Mouse (Mus musculus) embryonic facial prominence, embryonic 15.5 days (tissue): Measurements from ENCODE around the gene Mfsd12. TPM values are rescaled to one million over a fixed set of nuclear protein-coding genes. Genes with fewer than 3 reads are reported as not detected.

ENCODE experiments used
- ATAC-seq: fragments of 200-750 bp; cut with Nextera tagmentation; 2 replicates; pipeline ENCODE4 v1.8.0; 2017; ENCODE audit warnings: low read depth, moderate TSS enrichment; ENCODE audit not compliant: insufficient number of reproducible peaks, low FRiP score, low TSS enrichment
- H3K27ac ChIP-seq: fragments of 300-500 bp; sonication (generic); replicated peaks from 2 replicates; pipeline ENCODE4 v1.5.1; 2015; ENCODE audit warnings: mild to moderate bottlenecking, inconsistent platforms
- H3K27me3 ChIP-seq: fragments of 300-500 bp; sonication (generic); 2 replicates; pipeline ENCODE4 v1.6.1; 2015; ENCODE audit warnings: inconsistent platforms
- H3K36me3 ChIP-seq: fragments of 300-500 bp; sonication (generic); 2 replicates; pipeline ENCODE4 v1.6.1; 2015; ENCODE audit warnings: mild to moderate bottlenecking, inconsistent platforms
- H3K4me1 ChIP-seq: fragments of 300-500 bp; sonication (generic); 2 replicates; pipeline ENCODE4 v1.6.1; 2015; ENCODE audit warnings: inconsistent platforms
- H3K4me2 ChIP-seq: fragments of 300-500 bp; sonication (generic); replicated peaks from 2 replicates; pipeline ENCODE4 v1.6.1; 2015; ENCODE audit warnings: mild to moderate bottlenecking, inconsistent platforms
- H3K4me3 ChIP-seq: fragments of 300-500 bp; sonication (generic); replicated peaks from 2 replicates; pipeline ENCODE4 v1.5.1; 2015; ENCODE audit warnings: mild to moderate bottlenecking, inconsistent platforms
- H3K9ac ChIP-seq: fragments of 300-500 bp; sonication (generic); 2 replicates; pipeline ENCODE4 v1.6.1; 2015; ENCODE audit warnings: inconsistent platforms
- H3K9me3 ChIP-seq: fragments of 300-500 bp; sonication (generic); replicated peaks from 2 replicates; pipeline ENCODE4 v1.6.1; 2016; ENCODE audit warnings: inconsistent platforms
- WGBS: fragments of 180-500 bp; shearing (Covaris S2); methylation state at CpG from one replicate; pipeline ENCODE4 v1.1.7; 2015; 5-methylcytosine and 5-hydroxymethylcytosine counted together
- polyA plus RNA-seq: library from polyadenylated mRNA; unstranded; fragments of >200 nt; fragmentation: Nextera tagmentation; extraction: Ambion mirVana; gene quantifications from 2 replicates; pipeline ENCODE4 v1.2.1, GENCODE M21; 2015

The Mfsd12 gene
- polyA plus RNA-seq, 1 experiment from 2014 or later: 15.8 TPM

DNA sequence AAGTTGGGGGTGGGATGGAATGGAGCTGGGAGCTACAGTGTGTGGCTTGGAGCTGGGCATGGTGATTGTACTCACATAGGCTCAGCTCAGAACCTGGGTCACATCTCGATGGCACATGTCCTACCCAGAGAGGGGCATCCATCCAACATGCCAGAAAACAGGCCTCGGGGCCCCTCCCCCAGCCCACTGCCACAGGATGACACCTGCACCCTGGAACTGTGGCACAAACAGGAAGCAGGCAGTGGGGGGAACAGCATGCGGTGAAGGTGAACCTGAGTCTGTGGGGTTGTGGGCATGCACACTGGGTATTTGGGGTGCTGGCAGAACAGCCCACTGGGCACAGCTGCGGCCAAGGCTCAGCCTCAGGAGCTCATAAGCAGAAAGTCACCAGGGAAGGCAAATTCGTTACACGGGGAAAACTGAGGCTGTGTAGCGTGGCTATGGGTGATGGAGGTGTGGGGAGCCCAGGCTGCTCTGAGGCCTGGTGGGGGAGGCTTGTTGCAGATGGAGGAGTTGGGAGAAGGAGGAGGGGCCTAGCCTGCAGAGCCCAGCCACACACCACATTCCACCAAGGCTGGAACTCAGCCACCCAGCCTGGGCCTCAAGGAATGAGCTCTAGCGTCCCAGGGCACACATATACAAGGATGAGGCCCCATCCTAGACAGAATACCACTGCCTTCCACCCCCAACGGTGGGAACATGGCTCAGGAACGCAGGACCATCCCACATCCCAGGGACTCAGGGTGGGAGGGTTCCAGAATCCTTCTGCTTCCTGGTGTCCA is 27.9 kb upstream of the Mfsd12 start:
- no peaks in the 10 kb centered on the region for H3K9me3 ChIP-seq
- peaks cover 45% of the 10 kb centered on the region for H3K4me1 ChIP-seq
- peak overlapping the region; percentile 92 for H3K27ac ChIP-seq
- peaks cover 30% of the 10 kb centered on the region for H3K36me3 ChIP-seq
- 0 out of 2 replicates have a peak overlapping the region, but pooled peaks have one; percentile 9 for H3K4me3 ChIP-seq
- H3K9ac ChIP-seq: no peak overlapping the region
- ATAC-seq: peak; percentile 80
- H3K27me3 ChIP-seq: peaks cover 13% of the 10 kb centered on the region
- WGBS: 45% methylated on average over 10 of the region's 10 CpGs
- peak overlapping the region; percentile 35 for H3K4me2 ChIP-seq

DNA sequence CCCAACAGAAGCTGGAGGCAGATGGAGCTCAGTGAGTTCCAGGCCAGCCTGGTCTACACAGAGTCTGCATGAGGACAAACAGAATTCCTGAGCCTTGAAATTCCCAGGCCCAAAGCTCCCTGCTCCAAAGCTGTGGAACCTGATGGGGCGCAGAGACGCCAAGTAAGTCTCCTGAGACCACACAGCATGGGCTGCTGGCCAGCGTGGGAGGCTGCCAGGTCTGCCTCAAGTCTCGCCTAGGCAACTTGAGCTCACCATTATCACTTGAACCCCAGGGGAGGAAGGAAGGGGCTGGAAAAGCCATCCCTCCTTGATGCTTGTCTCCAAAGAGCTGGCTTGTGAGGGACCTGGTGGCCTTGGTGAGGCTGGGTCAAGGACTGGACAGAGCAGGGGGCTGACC is 27.3 kb upstream of the Mfsd12 start:
- peaks cover 51% of the 10 kb centered on the region for H3K4me1 ChIP-seq
- peak overlapping the region; percentile 92 for H3K27ac ChIP-seq
- ATAC-seq: no peak
- H3K9me3 ChIP-seq: no peaks in the 10 kb centered on the region
- 40% methylated on average over 4 of the region's 4 CpGs for WGBS
- H3K36me3 ChIP-seq: peaks cover 24% of the 10 kb centered on the region
- peak overlapping the region; percentile 35; the same call in 1 of the 2 replicates for H3K4me2 ChIP-seq
- H3K27me3 ChIP-seq: peaks cover 13% of the 10 kb centered on the region
- no peak overlapping the region for H3K4me3 ChIP-seq
- H3K9ac ChIP-seq: no peak overlapping the region

DNA sequence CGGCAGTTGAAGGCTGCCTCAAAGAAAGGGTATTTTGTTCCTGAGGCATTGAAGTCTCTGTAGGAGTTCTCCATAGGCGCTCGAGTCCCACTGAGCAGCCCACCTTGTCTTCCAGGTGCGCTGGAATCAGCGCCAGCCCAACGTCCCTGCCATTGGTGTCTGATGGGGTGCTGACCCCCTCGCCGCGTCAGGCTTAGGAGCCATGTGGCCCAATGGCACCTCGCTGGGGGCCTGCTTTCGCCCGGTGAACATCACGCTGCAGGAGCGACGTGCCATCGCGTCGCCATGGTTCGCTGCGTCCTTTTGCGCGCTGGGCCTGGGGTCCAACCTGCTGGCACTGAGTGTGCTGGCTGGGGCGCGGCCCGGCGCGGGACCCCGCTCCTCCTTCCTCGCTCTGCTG is 25.0 kb upstream of the Mfsd12 start:
- Histone ChIP-seq H3K4me3 (0 out of 2 replicates have a peak overlapping the region, but pooled peaks have one; percentile 3), H3K27ac (no peak overlapping the region), H3K4me1 (peaks cover 66% of the 10 kb centered on the region), H3K9me3 (no peaks in the 10 kb centered on the region), H3K36me3 (peaks cover 1% of the 10 kb centered on the region), H3K4me2 (0 out of 2 replicates have a peak overlapping the region, but pooled peaks have one; percentile 2), H3K9ac (no peak overlapping the region), H3K27me3 (peaks cover 13% of the 10 kb centered on the region)
- 27% methylated on average over 29 of the region's 29 CpGs for WGBS
- no peak for ATAC-seq

DNA sequence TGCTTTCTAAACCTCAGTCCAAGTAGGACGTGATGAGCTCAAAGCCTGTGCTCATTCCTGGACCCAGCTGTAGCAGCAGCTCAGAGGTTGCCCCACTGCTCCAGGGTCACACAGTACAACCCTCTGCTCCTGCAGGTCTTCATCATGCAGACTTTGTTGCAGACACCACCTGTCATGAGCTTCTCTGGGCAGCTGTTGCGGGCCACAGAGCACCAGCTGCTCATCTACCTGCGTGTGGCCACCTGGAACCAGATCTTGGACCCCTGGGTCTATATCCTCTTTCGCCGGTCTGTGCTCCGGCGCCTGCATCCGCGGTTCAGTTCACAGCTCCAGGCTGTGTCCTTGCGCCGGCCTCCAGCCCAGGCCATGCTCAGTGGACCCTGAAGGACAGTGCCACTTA is 23.0 kb upstream of the Mfsd12 start:
- no peak for ATAC-seq
- Histone ChIP-seq H3K4me2 (no peak overlapping the region), H3K9me3 (no peaks in the 10 kb centered on the region), H3K27ac (peak overlapping the region; percentile 86; the same call in 1 of the 2 replicates), H3K27me3 (peaks cover 24% of the 10 kb centered on the region), H3K9ac (no peak overlapping the region), H3K36me3 (no peaks in the 10 kb centered on the region), H3K4me3 (no peak overlapping the region), H3K4me1 (peaks cover 50% of the 10 kb centered on the region)
- 59% methylated on average over 11 of the region's 11 CpGs for WGBS

DNA sequence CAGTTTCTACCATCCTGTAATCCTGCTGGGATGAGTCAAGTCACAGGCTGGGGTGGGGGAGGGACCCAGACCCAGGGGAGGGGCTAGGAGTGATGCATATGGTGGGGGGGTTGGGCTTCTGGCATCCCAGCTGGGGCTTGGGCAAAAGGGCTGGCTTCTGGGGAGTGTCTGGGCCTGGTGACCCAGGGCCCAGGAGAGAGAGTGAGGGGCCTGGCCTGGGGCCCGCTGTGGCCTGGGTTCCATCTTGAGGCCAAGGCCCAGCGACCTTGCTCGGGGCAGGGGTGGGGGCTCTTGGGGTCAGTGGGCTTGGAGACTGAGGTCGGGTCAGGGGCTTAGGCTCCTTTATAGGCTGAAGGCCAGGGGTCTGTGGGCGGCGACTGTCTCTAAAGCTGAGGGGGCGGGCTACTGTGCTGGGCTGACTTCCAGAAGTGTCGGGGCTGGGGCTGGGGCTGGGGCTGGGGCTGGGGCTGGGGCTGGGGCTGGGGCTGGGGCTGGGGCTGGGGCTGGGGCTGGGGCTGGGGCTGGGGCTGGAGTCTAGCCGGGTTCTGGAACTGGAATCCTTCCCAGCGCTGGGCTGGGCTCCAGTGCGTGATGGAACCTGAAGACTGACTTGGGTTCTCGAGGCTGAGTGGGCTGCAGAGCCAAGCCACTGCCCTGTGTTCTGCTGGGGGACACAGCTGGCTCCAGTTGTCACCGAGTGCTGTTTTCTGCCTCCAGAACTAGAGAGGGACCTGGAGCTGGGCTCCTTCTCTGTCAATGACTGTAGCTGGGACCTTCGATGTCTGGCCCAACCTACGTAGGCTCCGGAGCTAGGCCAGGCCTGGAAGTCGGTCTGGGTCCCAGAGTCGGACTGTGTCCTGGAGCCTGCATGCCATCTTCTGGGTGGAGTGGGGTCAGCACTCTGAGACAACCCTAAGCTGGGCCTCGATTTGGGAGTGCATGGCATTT is 21.6 kb upstream of the Mfsd12 start:
- peaks cover 26% of the 10 kb centered on the region for H3K27me3 ChIP-seq
- H3K4me2 ChIP-seq: peak overlapping the region; percentile 23
- 39% methylated on average over 18 of the region's 19 CpGs for WGBS

DNA sequence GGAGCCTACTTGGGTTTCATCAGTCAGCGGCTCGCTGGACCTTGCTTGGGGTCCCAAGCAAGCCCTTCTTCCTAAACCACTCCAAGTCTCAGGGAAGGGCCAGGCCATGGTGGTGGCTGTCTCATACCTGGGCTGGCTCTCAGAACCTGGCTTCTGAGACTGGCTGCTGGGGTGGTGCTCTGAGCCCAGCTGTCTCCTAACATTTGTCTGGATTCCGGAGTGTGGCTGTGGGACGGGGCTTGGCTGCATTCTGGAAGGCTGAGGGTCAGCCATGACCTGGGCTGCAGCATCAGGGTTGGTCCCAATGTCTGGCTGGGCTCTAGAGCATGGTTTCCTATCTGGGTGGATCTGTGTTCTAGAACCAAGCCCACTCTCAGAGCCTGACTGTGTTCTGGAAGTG is 20.7 kb upstream of the Mfsd12 start:
- Histone ChIP-seq H3K4me3 (no peak overlapping the region), H3K27ac (peak overlapping the region; percentile 85), H3K4me1 (peaks cover 42% of the 10 kb centered on the region), H3K9me3 (no peaks in the 10 kb centered on the region), H3K4me2 (peak overlapping the region; percentile 4; the same call in 1 of the 2 replicates), H3K36me3 (no peaks in the 10 kb centered on the region), H3K9ac (no peak overlapping the region), H3K27me3 (peaks cover 35% of the 10 kb centered on the region)
- no peak for ATAC-seq
- WGBS: 87% methylated on average over 4 of the region's 4 CpGs

More for the DNA sequence above, 21.6 kb upstream of the Mfsd12 start:
- peak; percentile 58 for ATAC-seq
- Histone ChIP-seq H3K36me3 (no peaks in the 10 kb centered on the region), H3K9me3 (no peaks in the 10 kb centered on the region), H3K4me3 (no peak overlapping the region), H3K9ac (no peak overlapping the region), H3K4me1 (peaks cover 40% of the 10 kb centered on the region), H3K27ac (peak overlapping the region; percentile 86)

DNA sequence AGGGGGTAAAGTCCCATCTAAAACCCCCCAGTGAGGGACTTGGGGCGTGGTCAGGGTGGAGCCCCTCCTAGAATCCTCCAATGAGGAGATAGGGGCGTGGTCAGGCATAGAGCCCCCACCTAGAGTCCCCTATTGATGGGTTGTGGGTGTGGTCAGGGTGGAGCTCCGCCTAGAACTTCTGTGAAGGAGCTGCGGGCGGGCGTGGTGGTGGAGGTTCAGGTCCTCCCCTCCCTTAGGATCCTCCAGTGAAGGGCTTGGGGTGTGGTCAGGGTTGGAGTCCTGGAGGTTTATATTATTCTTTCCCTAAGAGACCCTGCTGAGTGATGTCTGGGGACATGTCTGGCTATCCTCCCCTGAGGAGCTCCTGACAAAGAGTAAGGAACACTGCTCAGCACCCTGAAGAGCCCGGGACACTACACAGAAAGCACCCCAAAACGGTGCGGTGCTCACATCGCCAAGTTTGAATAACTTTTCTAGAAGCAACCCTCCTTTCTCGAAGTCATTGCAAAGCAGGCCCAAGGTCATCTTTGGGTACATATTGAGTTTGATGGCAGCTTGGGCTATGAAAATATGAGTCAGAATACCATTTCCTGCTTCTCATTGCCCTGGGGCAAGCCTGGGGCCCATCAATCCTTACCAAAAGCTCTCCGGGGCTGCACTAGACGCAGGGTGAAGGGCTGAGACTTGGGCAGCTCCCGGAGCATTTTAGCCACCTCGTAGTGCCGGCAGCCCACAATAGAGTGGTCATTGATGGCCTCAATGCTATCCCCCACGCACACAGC is 16.5 kb upstream of the Mfsd12 start:
- Histone ChIP-seq H3K4me3 (no peak overlapping the region), H3K27me3 (peaks cover 55% of the 10 kb centered on the region), H3K9me3 (no peaks in the 10 kb centered on the region), H3K9ac (no peak overlapping the region), H3K4me1 (peaks cover 25% of the 10 kb centered on the region), H3K36me3 (0 out of 2 replicates have a peak, but pooled peaks cover under 1% of the 10 kb centered on the region), H3K27ac (no peak overlapping the region), H3K4me2 (no peak overlapping the region)
- ATAC-seq: no peak
- WGBS: 35% methylated on average over 17 of the region's 17 CpGs

DNA sequence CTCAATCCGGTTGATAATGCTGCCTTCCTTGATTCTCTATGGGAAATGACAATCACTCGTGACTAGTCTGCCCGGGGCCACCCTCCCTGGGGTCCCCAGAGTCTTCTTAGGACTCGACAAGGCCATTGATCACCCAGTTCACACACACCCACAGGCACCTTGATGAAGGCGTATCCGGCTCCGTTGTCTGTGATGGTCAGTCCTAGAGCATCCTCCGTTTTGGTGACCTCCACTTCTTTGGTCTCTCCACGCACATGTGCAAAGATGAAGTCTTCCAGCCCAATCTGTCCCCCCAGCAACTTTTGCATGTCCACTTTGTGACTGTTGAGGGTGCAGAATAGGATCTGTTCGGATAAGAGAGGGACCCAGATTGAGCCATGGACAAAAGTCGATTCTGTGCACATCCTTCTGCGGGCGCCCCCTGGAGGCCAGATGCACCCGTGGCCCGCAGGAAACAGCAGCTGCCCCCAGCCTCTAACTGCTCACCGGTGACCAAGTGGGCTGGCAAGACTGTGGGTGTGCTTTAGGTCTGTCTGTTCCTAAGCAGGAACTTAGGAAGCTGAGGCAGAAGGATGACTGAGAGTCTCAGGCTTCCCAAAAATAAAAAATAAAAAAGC is 15.8 kb upstream of the Mfsd12 start:
- no peak for ATAC-seq
- 37% methylated on average over 16 of the region's 16 CpGs for whole genome bisulfite sequencing
- Histone ChIP-seq H3K9me3 (no peaks in the 10 kb centered on the region), H3K4me2 (no peak overlapping the region), H3K27me3 (peaks cover 55% of the 10 kb centered on the region), H3K9ac (no peak overlapping the region), H3K4me3 (no peak overlapping the region), H3K36me3 (0 out of 2 replicates have a peak, but pooled peaks cover 5% of the 10 kb centered on the region), H3K4me1 (peaks cover 20% of the 10 kb centered on the region), H3K27ac (no peak overlapping the region)

DNA sequence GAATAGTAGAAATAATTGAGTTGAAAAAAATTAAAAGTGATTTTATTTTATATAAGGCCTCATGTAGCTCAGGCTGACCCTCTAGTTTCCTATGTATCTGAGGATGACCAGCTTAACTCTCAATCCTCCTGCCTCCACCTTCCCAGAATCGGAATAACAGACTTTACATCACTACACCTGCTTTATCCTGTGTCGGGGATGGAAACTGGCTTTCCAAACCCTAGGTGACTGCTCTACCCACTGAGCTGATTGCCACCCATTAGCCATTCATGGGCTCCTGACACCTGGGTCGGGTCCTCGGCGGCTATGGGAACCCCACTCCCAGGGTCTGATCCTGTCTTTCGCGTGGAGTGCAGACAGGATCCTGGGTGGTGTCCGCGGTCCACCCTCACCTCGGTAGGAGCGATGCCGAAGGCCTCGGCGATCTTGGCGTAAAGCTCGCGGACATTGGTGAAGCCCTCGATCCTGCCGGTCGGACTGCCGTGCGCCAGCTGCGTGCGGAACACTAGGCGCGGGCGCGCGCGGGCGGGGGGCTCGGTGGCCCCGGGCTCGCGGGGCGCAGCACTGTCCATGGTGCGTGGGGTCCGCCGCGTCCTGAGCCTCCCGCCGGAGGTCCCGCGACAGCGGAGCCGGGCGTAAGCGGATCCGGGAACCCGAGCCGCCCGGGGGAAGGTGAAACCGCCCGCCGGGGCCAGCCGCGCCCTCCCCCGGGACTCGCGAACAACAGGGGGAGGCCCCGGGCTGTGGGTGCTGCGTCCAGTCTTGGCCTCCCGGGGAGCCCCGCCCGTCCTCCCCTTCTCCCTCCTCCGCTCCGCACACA is 14.4 kb upstream of the Mfsd12 start, which contains the start of gene Gipc3:
Gene Gipc3, minus strand, starts transcription at position 581 of the 820 bp plus-strand sequence.
- peaks cover 12% of the 10 kb centered on the region for H3K36me3 ChIP-seq
- 6% methylated on average over 57 of the region's 67 CpGs for WGBS
- H3K27ac ChIP-seq: no peak within 1 kb of the TSS
- H3K4me3 ChIP-seq: peak within 1 kb of the TSS; percentile 45
- peak within 1 kb of the TSS; percentile 24; the same call in 1 of the 2 replicates for H3K9ac ChIP-seq
- no peak for ATAC-seq
- no peaks in the 10 kb centered on the region for H3K9me3 ChIP-seq
- H3K4me1 ChIP-seq: peaks cover 29% of the 10 kb centered on the region
- H3K4me2 ChIP-seq: peak within 1 kb of the TSS; percentile 77
- H3K27me3 ChIP-seq: peaks cover 51% of the 10 kb centered on the region
